Mouse (Mus musculus): ENCODE data around the gene Nphp1. TPM values are rescaled to one million over a fixed set of nuclear protein-coding genes. Genes with fewer than 3 reads are reported as not detected.

Gene Nphp1
- total RNA-seq (2023): 0.45 and 1.4 TPM in 2 replicates

GRCm38 (mm10) chr2:127788440-127789116, at the start of gene Nphp1:
Nphp1 (minus strand) TSS chr2:127788897.

DNA sequence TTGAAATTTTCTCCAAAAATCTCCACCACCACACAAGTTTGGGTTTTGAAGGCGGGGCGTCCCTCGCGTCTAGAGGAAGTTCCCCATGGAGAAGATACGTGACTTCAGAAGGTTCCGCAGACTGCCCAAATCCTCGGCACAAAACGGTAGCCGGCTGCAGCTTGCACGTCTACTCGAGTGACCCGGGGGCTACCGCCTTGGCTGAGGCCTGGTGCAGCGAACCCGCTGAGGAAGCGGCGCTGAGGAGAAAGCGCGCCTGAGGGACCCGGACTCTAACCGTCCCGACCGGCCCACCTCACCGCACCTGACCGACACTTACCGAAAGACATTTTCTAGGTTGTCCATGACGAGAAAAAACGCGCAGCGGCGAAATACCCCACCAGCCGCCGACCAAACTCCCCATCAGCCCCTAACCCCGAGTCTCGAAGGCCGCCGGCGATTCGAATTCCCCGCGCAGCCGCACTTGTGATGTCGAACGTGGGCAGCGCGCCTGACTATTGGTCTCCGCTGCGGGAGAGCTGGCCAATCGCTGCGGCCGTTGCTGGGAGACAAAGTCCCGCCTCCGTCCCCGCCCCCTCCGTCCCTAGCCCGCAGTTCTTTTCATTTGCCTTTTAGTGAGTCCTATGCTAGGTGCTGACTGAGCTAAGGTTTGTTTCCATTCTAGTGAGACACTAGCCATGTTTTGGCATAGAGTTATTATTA, 42.9 kb upstream of the Nphp1 start, which contains the start of gene Bub1:
Gene Bub1, minus strand, starts transcription at position 465 of the 702 bp plus-strand sequence.

DNA sequence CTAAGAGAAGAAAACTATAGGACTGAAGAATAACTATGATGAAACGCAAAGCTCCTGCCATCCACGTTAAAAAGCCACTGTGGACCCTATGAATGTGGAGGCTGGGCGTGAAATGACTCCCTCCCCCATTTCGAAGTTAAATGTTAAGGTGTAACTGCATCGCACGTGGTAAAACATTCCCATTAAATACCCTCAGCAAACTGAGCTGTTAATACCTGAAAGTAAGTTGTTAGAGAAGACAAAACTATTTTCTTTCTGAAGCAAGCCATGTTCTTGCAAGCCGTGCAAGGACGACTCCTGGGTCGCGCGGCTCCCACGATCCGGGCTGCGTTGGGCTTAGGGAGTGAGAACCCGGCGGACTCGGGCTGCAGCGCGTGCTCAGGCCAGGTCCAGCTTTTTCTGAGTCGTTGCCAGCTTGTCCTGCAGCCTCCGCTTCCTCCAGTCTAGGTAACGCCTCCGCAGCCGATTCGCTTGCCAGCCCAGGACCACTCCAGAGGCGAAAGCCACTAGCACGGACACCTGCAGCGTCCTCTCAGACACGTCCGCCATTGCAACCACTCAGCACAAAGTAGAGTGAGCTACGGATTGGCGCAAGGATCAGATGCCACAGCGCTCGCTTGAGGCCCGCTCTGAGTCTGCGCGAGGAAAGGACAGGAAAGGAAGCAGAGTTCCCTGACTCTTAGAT, 3.4 kb upstream of the Nphp1 start, which contains the start of gene Mtln:
Gene Mtln, minus strand, starts transcription at position 570 of the 685 bp plus-strand sequence.

GRCm38 (mm10) chr2:127729671-127730070, 59.0 kb downstream of the Nphp1 start, which contains the start of gene Mall:
Mall (minus strand) TSS chr2:127729932.

Other genes starting within 250 kb of the Nphp1 start
- gene Prom2, start 247.4 kb downstream of the Nphp1 start, total RNA-seq (2023): not detected in 2 replicates
- gene Zfp661, start 201.8 kb downstream of the Nphp1 start, total RNA-seq (2023): 0.54 and 0.63 TPM in 2 replicates
- gene Mrps5, start 201.7 kb downstream of the Nphp1 start, total RNA-seq (2023): 22.6 and 37.4 TPM in 2 replicates
- gene Mal, start 132.2 kb downstream of the Nphp1 start, total RNA-seq (2023): not detected in 2 replicates
- gene Mall, start 59.0 kb downstream of the Nphp1 start, total RNA-seq (2023): not detected in 2 replicates
- 1.9 and 2.6 TPM in 2 replicates for gene Mtln, start 3.6 kb upstream of the Nphp1 start, total RNA-seq (2023)
- gene Bub1, start 43.0 kb upstream of the Nphp1 start, total RNA-seq (2023): 19.0 and 21.7 TPM in 2 replicates
- not detected in 2 replicates for gene Acoxl, start 50.0 kb upstream of the Nphp1 start, total RNA-seq (2023)

Data from neutrophil, adult 65 days (primary cell).